Mouse (Mus musculus): ENCODE measurements around the gene Cdpf1.

GRCm38 (mm10) chr15:85772146-85772740 is 39.3 kb downstream of the Cdpf1 start:
- TF ChIP-seq CTCF (IDR thresholded peaks at IDR 0.05; ENCODE audit: control insufficient read depth, insufficient read depth, low read length) (no peak), POLR2A (IDR thresholded peaks at IDR 0.05; ENCODE audit: borderline replicate concordance, control insufficient read depth, low read depth, low read length) (no peak)

Data from bone marrow, adult 2 months (tissue).